ENCODE assay signal across 8 mouse cellular contexts in the genomic region with DNA sequence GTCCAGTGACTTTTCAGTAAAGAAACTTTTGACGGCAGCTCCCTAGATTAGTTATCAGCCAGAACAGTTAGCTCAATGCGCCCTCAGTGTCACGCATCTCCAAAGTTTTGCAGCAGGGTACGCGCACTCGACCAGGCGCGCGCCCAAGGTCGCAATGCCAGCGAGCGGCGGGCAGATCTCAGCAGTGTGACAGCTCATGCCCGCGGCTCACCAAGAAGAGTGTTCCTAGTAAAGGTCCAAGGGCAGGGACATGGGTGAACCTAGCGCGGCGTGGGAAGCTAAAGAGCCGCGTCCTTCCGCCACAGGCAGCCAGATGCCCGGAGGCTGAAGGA. TPM values are rescaled to one million over a fixed set of nuclear protein-coding genes. Genes with fewer than 3 reads are reported as not detected.
DNase-seq lines count a peak whose midpoint lies in the region; ATAC-seq and TF ChIP-seq lines count a peak whose summit lies in the region.

No protein-coding gene starts in this region.

- peaks cover 29% of the 10 kb centered on the region for H3K36me3 ChIP-seq in heart, embryonic 12.5 days
- H3K36me3 ChIP-seq in C2C12 (ENCODE audit: control insufficient read depth, insufficient read depth), result peaks cover 9% of the 10 kb centered on the region
- H3K36me3 ChIP-seq in intestine, embryonic 16.5 days (ENCODE audit: control insufficient read depth, insufficient read depth, low read length), result 0 out of 2 replicates have a peak, but pooled peaks cover 4% of the 10 kb centered on the region
- no peaks in the 10 kb centered on the region for H3K36me3 ChIP-seq in neural tube, embryonic 13.5 days

- H3K79me2 ChIP-seq in C2C12 (ENCODE audit: control insufficient read depth, insufficient read depth), result peaks cover 27% of the 10 kb centered on the region

- intact Hi-C loops in heart, postnatal 36 days (cut with DNase I), result loop anchor here (5.0 kb wide), 1 partner anchor 61 kb away; no protein-coding TSS in a partner anchor

- peak overlapping the region; percentile 85 for H3K27ac ChIP-seq in heart, embryonic 12.5 days (ENCODE audit: poor library complexity, severe bottlenecking)
- no peak overlapping the region for H3K27ac ChIP-seq in cortical plate, adult 2 months (ENCODE audit: insufficient read depth, low read length)
- peak overlapping the region; percentile 86 for H3K27ac ChIP-seq in intestine, embryonic 16.5 days (ENCODE audit: low read length)
- H3K27ac ChIP-seq in neural tube, embryonic 13.5 days (replicated peaks), result peak overlapping the region; percentile 88

- peak overlapping the region; percentile 75 for H3K4me2 ChIP-seq in heart, embryonic 12.5 days
- peak overlapping the region; percentile 72 for H3K4me2 ChIP-seq in intestine, embryonic 16.5 days (ENCODE audit: low read depth, low read length)
- H3K4me2 ChIP-seq in neural tube, embryonic 13.5 days, result peak overlapping the region; percentile 83

- H3K4me3 ChIP-seq in heart, embryonic 12.5 days, result peak overlapping the region; percentile 69
- peak overlapping the region; percentile 51 for H3K4me3 ChIP-seq in C2C12 (ENCODE audit: insufficient read depth, poor library complexity, severe bottlenecking)
- peak overlapping the region; percentile 56 for H3K4me3 ChIP-seq in cortical plate, adult 2 months (ENCODE audit: insufficient read depth, low read length)
- H3K4me3 ChIP-seq in intestine, embryonic 16.5 days (ENCODE audit: low read length), result peak overlapping the region; percentile 95
- peak overlapping the region; percentile 71 for H3K4me3 ChIP-seq in neural tube, embryonic 13.5 days

- H3K27me3 ChIP-seq in heart, embryonic 12.5 days (replicated peaks), result no peaks in the 10 kb centered on the region
- no peaks in the 10 kb centered on the region for H3K27me3 ChIP-seq in C2C12 (ENCODE audit: control insufficient read depth, insufficient read depth, insufficient read length)
- H3K27me3 ChIP-seq in intestine, embryonic 16.5 days (replicated peaks; ENCODE audit: control insufficient read depth, insufficient read depth, low read length), result no peaks in the 10 kb centered on the region
- no peaks in the 10 kb centered on the region for H3K27me3 ChIP-seq in neural tube, embryonic 13.5 days

- peak; percentile 70 for ATAC-seq in heart, embryonic 12.5 days (ENCODE audit: insufficient number of reproducible peaks, low FRiP score)
- ATAC-seq in intestine, embryonic 16.5 days, result peak; percentile 69
- peak; percentile 75 for ATAC-seq in neural tube, embryonic 13.5 days (ENCODE audit: low read depth)

- peaks cover 13% of the 10 kb centered on the region for H3K4me1 ChIP-seq in heart, embryonic 12.5 days (replicated peaks)
- no peaks in the 10 kb centered on the region for H3K4me1 ChIP-seq in cortical plate, adult 2 months (ENCODE audit: control insufficient read depth, insufficient read depth, low read length)
- peaks cover 6% of the 10 kb centered on the region; the same call in 1 of the 2 replicates for H3K4me1 ChIP-seq in intestine, embryonic 16.5 days (ENCODE audit: control insufficient read depth, insufficient read depth, low read length)
- H3K4me1 ChIP-seq in neural tube, embryonic 13.5 days (replicated peaks), result peaks cover 21% of the 10 kb centered on the region

- under 1% methylated on average over 22 of the region's 22 CpGs for WGBS in heart, embryonic 12.5 days
- 0% methylated on average over 22 of the region's 22 CpGs for WGBS in intestine, embryonic 16.5 days
- WGBS in neural tube, embryonic 13.5 days, result under 1% methylated on average over 22 of the region's 22 CpGs

- peak overlapping the region; percentile 73 for H3K9ac ChIP-seq in heart, embryonic 12.5 days
- peak overlapping the region; percentile 83 for H3K9ac ChIP-seq in intestine, embryonic 16.5 days (ENCODE audit: low read depth, low read length)
- H3K9ac ChIP-seq in neural tube, embryonic 13.5 days, result peak overlapping the region; percentile 78

- no peak for TF ChIP-seq CTCF in C2C12 (IDR thresholded peaks at IDR 0.05; ENCODE audit: control insufficient read depth, insufficient read depth, insufficient read length)
- no peak for TF ChIP-seq CTCF in cortical plate, adult 2 months (IDR thresholded peaks at IDR 0.05; ENCODE audit: extremely low read depth, insufficient read depth, low read length)

- TF ChIP-seq POLR2A in cortical plate, adult 2 months (IDR thresholded peaks at IDR 0.05; ENCODE audit: extremely low read depth, insufficient read depth, low read length), result no peak

- H3K9me3 ChIP-seq in heart, embryonic 12.5 days (replicated peaks), result no peaks in the 10 kb centered on the region
- H3K9me3 ChIP-seq in intestine, embryonic 16.5 days (ENCODE audit: control insufficient read depth, low read length), result no peaks in the 10 kb centered on the region
- no peaks in the 10 kb centered on the region for H3K9me3 ChIP-seq in neural tube, embryonic 13.5 days

- peaks cover 5% of the 10 kb centered on the region for H3K79me3 ChIP-seq in C2C12 (ENCODE audit: low read depth)

- no peak for DNase-seq in heart, postnatal 36 days
- DNase-seq in spleen, postnatal 10 days (ENCODE audit: low spot score in 2 of 2), result no peak
- no peak for DNase-seq in layer of hippocampus, adult 9-11 months

- peak overlapping the region; percentile 97 for H3ac ChIP-seq in C2C12 (ENCODE audit: control insufficient read depth, insufficient read length, low read depth)

TF ChIP-seq in C2C12, 6 proteins besides CTCF, POLR2A, EP300 and RAD21:
- TF ChIP-seq FOSL1 (IDR thresholded peaks at IDR 0.05; ENCODE audit: insufficient read depth, low read length, poor library complexity, severe bottlenecking), result no peak
- TF ChIP-seq MYOG (IDR thresholded peaks at IDR 0.05; ENCODE audit: control insufficient read depth, extremely low read depth, insufficient read length), result no peak
- TF ChIP-seq USF1 (IDR thresholded peaks at IDR 0.05; ENCODE audit: low read depth), result no peak
- no peak for TF ChIP-seq MAX (IDR thresholded peaks at IDR 0.05)
- TF ChIP-seq CEBPB (IDR thresholded peaks at IDR 0.05; ENCODE audit: low read depth), result no peak
- TF ChIP-seq MYOD1 (IDR thresholded peaks at IDR 0.05; ENCODE audit: control insufficient read depth, insufficient read length, low read depth), result no peak

RNA-seq across cellular contexts. Expression of gene Cmc2, which starts 0.3 kb away (rescaled TPM):
- 112 and 114 TPM in 2 replicates for polyA plus RNA-seq in heart, embryonic 12.5 days (2016; fragmentation: Nextera tagmentation; extraction: Ambion mirVana)
- total RNA-seq in heart, postnatal 36 days (2021), result 10 to 100 TPM; 63.5 to 72.1 TPM
- 55.1 TPM for polyA plus RNA-seq in C2C12 (2012; fragmentation: generic; extraction: Trizol)
- 19.6 and 21.6 TPM in 2 replicates for polyA plus RNA-seq in cortical plate, adult 2 months (2012; rRNA removed)
- 68.1 and 77.2 TPM in 2 replicates for polyA plus RNA-seq in intestine, embryonic 16.5 days (2015; fragmentation: Nextera tagmentation; extraction: Ambion mirVana)
- 40.9 and 46.8 TPM in 2 replicates for polyA plus RNA-seq in neural tube, embryonic 13.5 days (2015; fragmentation: Nextera tagmentation; extraction: Ambion mirVana)

RNA-seq across cellular contexts. Expression of gene Cenpn, which starts 0.6 kb away (rescaled TPM):
- 25.7 and 28.4 TPM in 2 replicates for polyA plus RNA-seq in heart, embryonic 12.5 days (2016; fragmentation: Nextera tagmentation; extraction: Ambion mirVana)
- total RNA-seq in heart, postnatal 36 days (2021), result under 1 TPM; 0.95 to 1.00 TPM
- polyA plus RNA-seq in C2C12 (2012; fragmentation: generic; extraction: Trizol), result 22.0 TPM
- polyA plus RNA-seq in cortical plate, adult 2 months (2012; rRNA removed), result 1.5 and 2.4 TPM in 2 replicates
- 20.4 and 26.9 TPM in 2 replicates for polyA plus RNA-seq in intestine, embryonic 16.5 days (2015; fragmentation: Nextera tagmentation; extraction: Ambion mirVana)
- polyA plus RNA-seq in neural tube, embryonic 13.5 days (2015; fragmentation: Nextera tagmentation; extraction: Ambion mirVana), result 10.2 and 12.5 TPM in 2 replicates

RNA-seq across cellular contexts. Expression of gene Atmin, which starts 22.2 kb away (rescaled TPM):
- polyA plus RNA-seq in heart, embryonic 12.5 days (2016; fragmentation: Nextera tagmentation; extraction: Ambion mirVana), result 11.4 and 11.7 TPM in 2 replicates
- total RNA-seq in heart, postnatal 36 days (2021), result 10 to 100 TPM; 14.6 to 17.4 TPM
- 5.8 TPM for polyA plus RNA-seq in C2C12 (2012; fragmentation: generic; extraction: Trizol)
- 40.2 and 40.6 TPM in 2 replicates for polyA plus RNA-seq in cortical plate, adult 2 months (2012; rRNA removed)
- 7.9 and 9.6 TPM in 2 replicates for polyA plus RNA-seq in intestine, embryonic 16.5 days (2015; fragmentation: Nextera tagmentation; extraction: Ambion mirVana)
- 20.6 and 21.4 TPM in 2 replicates for polyA plus RNA-seq in neural tube, embryonic 13.5 days (2015; fragmentation: Nextera tagmentation; extraction: Ambion mirVana)

RNA-seq across cellular contexts. Expression of gene 1700030J22Rik, which starts 57.8 kb away (rescaled TPM):
- polyA plus RNA-seq in heart, embryonic 12.5 days (2016; fragmentation: Nextera tagmentation; extraction: Ambion mirVana), result 1.0 and 1.1 TPM in 2 replicates
- total RNA-seq in heart, postnatal 36 days (2021), result under 1 TPM; 0.39 to 0.43 TPM
- polyA plus RNA-seq in C2C12 (2012; fragmentation: generic; extraction: Trizol), result 0.69 TPM
- polyA plus RNA-seq in cortical plate, adult 2 months (2012; rRNA removed), result 7.2 and 7.3 TPM in 2 replicates
- 0.76 and 0.80 TPM in 2 replicates for polyA plus RNA-seq in intestine, embryonic 16.5 days (2015; fragmentation: Nextera tagmentation; extraction: Ambion mirVana)
- polyA plus RNA-seq in neural tube, embryonic 13.5 days (2015; fragmentation: Nextera tagmentation; extraction: Ambion mirVana), result 4.9 and 6.5 TPM in 2 replicates
